Mouse (Mus musculus): ENCODE data around the gene Cd300ld3. TPM values are rescaled to one million over a fixed set of nuclear protein-coding genes. Genes with fewer than 3 reads are reported as not detected.

Cd300ld3 gene
- polyA plus RNA-seq, 1 experiment from 2014 or later = not detected

DNA sequence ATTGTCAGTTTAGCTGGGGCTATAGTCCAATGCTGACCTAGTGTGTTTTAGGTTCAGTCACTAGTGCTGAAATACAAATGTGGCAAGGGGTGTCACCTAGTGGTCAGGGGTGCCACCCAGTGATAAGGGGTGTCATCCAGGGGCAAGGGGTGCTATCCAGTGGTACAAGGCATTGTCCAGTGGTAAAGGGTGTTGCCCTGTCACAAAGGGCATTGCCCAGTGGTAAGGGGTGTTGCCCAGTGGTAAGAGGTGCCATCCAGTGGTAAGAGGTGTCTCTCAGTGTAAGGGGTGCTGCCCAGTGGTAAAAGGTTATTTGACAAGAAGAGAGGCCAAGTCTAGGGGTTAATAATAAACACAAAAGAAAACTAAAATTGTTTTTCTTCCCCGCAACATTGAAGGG is 29.2 kb upstream of the Cd300ld3 start:
- no peak overlapping the region for H3K9ac ChIP-seq
- no peaks in the 10 kb centered on the region for H3K4me1 ChIP-seq
- 95% methylated on average over 1 of the region's 1 CpGs for WGBS
- no peak overlapping the region for H3K4me3 ChIP-seq
- 0 out of 2 replicates have a peak, but pooled peaks cover 4% of the 10 kb centered on the region for H3K27me3 ChIP-seq
- no peaks in the 10 kb centered on the region for H3K36me3 ChIP-seq (ENCODE audit: poor library complexity, severe bottlenecking)
- no peak overlapping the region for H3K27ac ChIP-seq
- ATAC-seq = no peak
- H3K4me2 ChIP-seq = no peak overlapping the region
- H3K9me3 ChIP-seq (replicated peaks) = no peaks in the 10 kb centered on the region

DNA sequence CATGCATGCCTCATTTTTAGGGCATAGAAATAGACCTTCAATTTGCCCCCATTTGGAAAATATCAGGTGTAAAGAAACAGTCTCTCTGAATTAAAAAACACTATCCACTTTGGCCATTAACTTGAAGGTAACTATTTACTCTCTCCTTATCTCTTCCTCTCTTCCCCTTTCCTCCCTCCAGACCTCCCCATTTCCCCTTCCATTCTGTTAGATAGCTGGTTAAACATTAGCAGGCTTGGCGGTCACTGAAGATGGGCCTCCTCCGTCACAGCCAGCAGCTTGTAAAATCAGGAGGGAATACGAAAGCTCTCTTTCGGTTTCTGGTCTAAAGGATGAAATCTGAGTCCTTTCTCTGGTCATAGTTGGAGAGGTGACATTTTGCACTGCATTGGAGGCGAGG is 27.6 kb upstream of the Cd300ld3 start:
- H3K9ac ChIP-seq = no peak overlapping the region
- H3K27ac ChIP-seq = no peak overlapping the region
- no peaks in the 10 kb centered on the region for H3K9me3 ChIP-seq (replicated peaks)
- no peak overlapping the region for H3K4me2 ChIP-seq
- no peaks in the 10 kb centered on the region for H3K36me3 ChIP-seq (ENCODE audit: poor library complexity, severe bottlenecking)
- H3K4me1 ChIP-seq = peaks cover 12% of the 10 kb centered on the region; the same call in 1 of the 2 replicates
- H3K4me3 ChIP-seq = no peak overlapping the region
- H3K27me3 ChIP-seq = no peaks in the 10 kb centered on the region
- ATAC-seq = no peak
- 82% methylated on average over 5 of the region's 5 CpGs for WGBS

DNA sequence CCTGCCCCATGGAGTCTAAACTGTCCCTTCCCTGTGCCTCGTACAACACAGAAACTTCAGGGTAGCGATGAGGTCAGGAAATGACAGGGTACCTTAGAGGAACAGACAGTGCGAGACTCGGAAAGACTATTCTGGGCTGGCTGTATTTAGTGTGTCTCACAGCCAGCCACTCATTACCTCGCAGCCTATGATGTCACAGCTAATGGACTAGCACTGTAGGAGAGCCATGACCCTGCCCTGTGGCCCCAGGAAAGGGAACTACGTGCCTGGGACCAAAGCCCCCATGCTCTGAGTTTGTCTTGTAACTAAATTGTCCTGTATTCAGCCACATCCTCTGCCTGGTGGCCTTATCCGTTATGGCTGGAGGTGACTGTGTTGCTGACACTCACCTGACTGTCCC is 27.2 kb upstream of the Cd300ld3 start:
- WGBS = 80% methylated on average over 7 of the region's 7 CpGs
- ATAC-seq = no peak

DNA sequence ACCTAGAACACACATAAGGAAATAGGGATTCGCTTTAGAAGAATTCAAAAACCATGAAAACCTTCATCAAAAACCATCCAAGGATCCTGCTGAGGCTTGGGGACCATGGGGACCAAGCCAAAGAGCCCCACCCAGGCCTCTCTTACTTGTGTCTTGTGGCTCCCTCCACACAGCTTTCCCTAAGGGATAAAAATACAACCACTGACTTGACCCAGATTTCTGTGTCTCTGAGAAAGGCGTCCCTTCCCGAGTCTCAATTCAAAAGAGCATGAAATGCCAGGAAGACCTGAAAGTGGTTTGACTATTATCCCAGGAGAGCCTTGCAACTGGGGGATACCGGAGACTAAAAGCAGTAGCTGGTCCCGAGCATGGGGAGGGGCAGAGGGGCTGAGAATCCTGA is 24.8 kb upstream of the Cd300ld3 start:
- Histone ChIP-seq H3K4me3 (no peak overlapping the region), H3K4me2 (no peak overlapping the region), H3K9me3 (replicated peaks) (no peaks in the 10 kb centered on the region), H3K4me1 (peaks cover 14% of the 10 kb centered on the region; the same call in 1 of the 2 replicates), H3K27me3 (0 out of 2 replicates have a peak, but pooled peaks cover 4% of the 10 kb centered on the region), H3K27ac (no peak overlapping the region), H3K36me3 (ENCODE audit: poor library complexity, severe bottlenecking) (no peaks in the 10 kb centered on the region), H3K9ac (no peak overlapping the region)
- ATAC-seq = no peak
- 70% methylated on average over 5 of the region's 5 CpGs for WGBS

More for the DNA sequence above, 27.2 kb upstream of the Cd300ld3 start:
- Histone ChIP-seq H3K27me3 (0 out of 2 replicates have a peak, but pooled peaks cover under 1% of the 10 kb centered on the region), H3K27ac (no peak overlapping the region), H3K36me3 (ENCODE audit: poor library complexity, severe bottlenecking) (no peaks in the 10 kb centered on the region), H3K4me3 (no peak overlapping the region), H3K4me1 (peaks cover 14% of the 10 kb centered on the region; the same call in 1 of the 2 replicates), H3K9me3 (replicated peaks) (no peaks in the 10 kb centered on the region), H3K4me2 (no peak overlapping the region), H3K9ac (no peak overlapping the region)

DNA sequence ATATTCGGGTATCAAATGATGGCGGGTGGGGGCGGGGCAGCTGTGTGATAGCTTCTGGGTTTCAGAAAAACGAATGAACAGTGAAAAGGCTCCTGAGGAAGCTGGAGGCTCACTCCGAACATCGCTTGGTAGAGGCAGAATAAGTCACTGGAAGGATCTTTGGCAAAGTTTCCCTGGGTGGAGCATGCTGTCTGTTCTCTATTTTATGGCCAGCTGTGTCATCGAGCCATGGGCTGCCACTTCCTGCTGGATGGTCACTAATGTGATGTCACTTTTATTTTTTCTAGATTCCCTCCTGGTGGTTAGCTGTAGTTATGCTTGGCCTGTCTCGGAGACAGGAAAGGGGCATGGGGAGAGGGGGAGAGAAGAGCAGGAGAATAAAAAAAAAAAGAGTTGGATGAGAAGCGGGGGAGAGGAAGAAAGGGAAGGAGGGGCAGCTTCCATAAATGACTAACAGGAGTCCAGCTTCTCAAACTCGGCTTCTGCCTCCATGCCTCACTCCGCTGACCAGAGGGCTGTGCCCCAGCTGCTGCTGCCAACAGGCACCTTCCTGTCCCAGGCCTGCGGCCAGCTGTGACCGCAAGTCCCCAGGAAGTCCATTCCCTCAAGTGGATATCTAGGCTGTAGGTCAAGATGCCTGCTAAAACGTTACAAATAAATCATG is 23.6 kb upstream of the Cd300ld3 start:
- H3K36me3 ChIP-seq (ENCODE audit: poor library complexity, severe bottlenecking) = no peaks in the 10 kb centered on the region
- no peak overlapping the region for H3K4me3 ChIP-seq
- H3K27me3 ChIP-seq = 0 out of 2 replicates have a peak, but pooled peaks cover 4% of the 10 kb centered on the region
- no peak for ATAC-seq
- H3K27ac ChIP-seq = no peak overlapping the region
- peak overlapping the region; percentile 19 for H3K4me2 ChIP-seq
- H3K9ac ChIP-seq = no peak overlapping the region
- no peaks in the 10 kb centered on the region for H3K9me3 ChIP-seq (replicated peaks)
- peaks cover 14% of the 10 kb centered on the region; the same call in 1 of the 2 replicates for H3K4me1 ChIP-seq
- WGBS = 21% methylated on average over 14 of the region's 14 CpGs

DNA sequence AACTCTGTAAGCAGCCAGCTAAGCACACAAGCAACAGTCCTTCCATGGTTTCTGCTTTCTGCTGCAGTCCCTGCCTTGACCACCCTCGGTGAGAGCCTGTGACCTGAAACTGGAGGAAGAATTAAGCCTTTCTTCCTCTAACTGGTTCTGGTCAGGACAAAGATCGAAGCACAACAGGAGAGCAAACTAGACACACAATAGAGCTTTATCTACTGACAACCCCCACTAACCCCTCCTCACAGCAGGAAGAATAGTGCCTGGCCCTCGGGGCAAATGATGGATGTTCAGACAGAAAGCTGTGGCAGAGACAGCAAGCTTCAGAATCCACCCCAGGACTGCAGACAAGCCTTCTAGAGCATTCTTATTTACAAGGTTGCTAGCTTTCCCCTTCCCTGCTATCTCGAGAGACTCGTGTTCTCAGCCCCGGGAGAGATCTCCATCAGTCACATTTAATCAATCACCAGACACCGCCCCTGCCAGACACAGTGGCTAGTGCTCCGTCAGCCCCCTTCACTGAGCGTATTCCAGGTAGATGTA is 22.9 kb upstream of the Cd300ld3 start:
- no peaks in the 10 kb centered on the region for H3K9me3 ChIP-seq (replicated peaks)
- H3K27ac ChIP-seq = no peak overlapping the region
- 0 out of 2 replicates have a peak, but pooled peaks cover 4% of the 10 kb centered on the region for H3K27me3 ChIP-seq
- no peak overlapping the region for H3K9ac ChIP-seq
- no peak overlapping the region for H3K4me3 ChIP-seq
- no peaks in the 10 kb centered on the region for H3K36me3 ChIP-seq (ENCODE audit: poor library complexity, severe bottlenecking)
- H3K4me1 ChIP-seq = peaks cover 14% of the 10 kb centered on the region; the same call in 1 of the 2 replicates
- H3K4me2 ChIP-seq = peak overlapping the region; percentile 19
- no peak for ATAC-seq
- WGBS = 12% methylated on average over 9 of the region's 9 CpGs

DNA sequence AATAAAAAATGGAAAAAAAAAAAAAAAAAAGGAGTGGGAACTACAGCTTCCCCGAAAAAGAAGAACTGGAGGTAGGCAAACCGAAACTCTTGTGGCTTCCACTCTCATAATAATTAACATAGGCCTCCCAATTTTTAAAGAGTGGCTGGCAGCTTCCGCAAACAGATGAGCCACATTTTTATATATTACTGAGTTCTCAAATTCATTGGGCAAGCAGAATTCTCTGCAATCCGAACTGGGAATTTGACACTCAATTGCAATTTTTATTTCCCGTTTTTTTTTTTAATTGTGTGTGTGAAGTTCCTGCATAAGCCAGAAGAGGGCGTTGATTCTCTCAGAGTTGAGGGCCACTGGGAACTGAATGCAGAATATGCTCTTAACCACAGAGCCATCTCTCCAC is 18.6 kb upstream of the Cd300ld3 start:
- 70% methylated on average over 6 of the region's 6 CpGs for WGBS
- Histone ChIP-seq H3K9ac (no peak overlapping the region), H3K27ac (no peak overlapping the region), H3K4me2 (no peak overlapping the region), H3K4me3 (no peak overlapping the region), H3K27me3 (0 out of 2 replicates have a peak, but pooled peaks cover 4% of the 10 kb centered on the region), H3K9me3 (replicated peaks) (no peaks in the 10 kb centered on the region), H3K36me3 (ENCODE audit: poor library complexity, severe bottlenecking) (no peaks in the 10 kb centered on the region), H3K4me1 (peaks cover 10% of the 10 kb centered on the region; the same call in 1 of the 2 replicates)
- ATAC-seq = no peak

DNA sequence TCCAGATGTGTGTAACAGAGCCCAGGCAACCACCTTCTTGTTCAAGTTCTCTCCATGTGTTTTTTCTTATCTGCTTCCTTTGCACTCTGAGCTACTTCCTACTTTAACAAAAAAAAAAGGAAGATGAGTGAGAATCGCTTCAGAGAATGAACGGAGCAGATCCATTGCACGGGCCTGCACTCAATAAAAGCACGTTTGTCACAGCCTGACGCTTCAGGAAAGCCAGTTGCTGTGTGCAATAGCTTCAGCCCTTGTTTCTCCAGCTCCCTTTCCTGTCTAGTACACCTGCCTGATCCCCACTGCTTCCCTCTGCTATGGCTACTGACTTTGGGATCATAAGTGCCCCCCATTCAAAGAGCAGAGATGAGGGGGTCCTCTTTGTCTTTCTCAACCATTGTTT is 13.9 kb upstream of the Cd300ld3 start, which contains the start of gene Cd300e:
Gene Cd300e (minus strand): TSS at position 101 of the 400 bp plus-strand sequence.
- ATAC-seq = no peak
- WGBS = 27% methylated on average over 5 of the region's 5 CpGs
- no peaks in the 10 kb centered on the region for H3K36me3 ChIP-seq (ENCODE audit: poor library complexity, severe bottlenecking)
- H3K4me3 ChIP-seq = no peak within 1 kb of the TSS
- no peaks in the 10 kb centered on the region for H3K9me3 ChIP-seq (replicated peaks)
- H3K27me3 ChIP-seq = no peaks in the 10 kb centered on the region
- no peaks in the 10 kb centered on the region for H3K4me1 ChIP-seq
- no peak within 1 kb of the TSS for H3K27ac ChIP-seq
- no peak within 1 kb of the TSS for H3K4me2 ChIP-seq
- H3K9ac ChIP-seq = no peak within 1 kb of the TSS

DNA sequence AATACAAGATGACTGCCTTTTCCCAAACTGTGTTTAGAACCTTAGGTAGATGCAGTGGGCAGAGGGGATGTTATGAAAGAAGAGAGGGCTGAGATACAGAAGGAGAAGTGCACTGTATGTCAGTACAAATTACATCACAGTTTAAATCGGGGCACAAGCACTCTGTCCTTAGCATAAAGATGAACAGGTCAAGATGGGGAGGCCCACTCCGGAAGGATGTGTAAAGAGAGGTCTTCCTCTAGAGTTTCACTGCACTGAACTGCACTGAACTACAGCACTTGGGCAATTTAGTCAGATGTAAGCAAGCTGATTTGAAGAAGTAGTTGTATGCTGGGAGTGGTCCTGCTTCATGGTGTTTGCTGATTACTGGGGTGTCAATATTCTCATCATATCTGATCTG is 11.6 kb upstream of the Cd300ld3 start:
- no peaks in the 10 kb centered on the region for H3K36me3 ChIP-seq (ENCODE audit: poor library complexity, severe bottlenecking)
- no peak overlapping the region for H3K27ac ChIP-seq
- 91% methylated on average over 2 of the region's 2 CpGs for WGBS

DNA sequence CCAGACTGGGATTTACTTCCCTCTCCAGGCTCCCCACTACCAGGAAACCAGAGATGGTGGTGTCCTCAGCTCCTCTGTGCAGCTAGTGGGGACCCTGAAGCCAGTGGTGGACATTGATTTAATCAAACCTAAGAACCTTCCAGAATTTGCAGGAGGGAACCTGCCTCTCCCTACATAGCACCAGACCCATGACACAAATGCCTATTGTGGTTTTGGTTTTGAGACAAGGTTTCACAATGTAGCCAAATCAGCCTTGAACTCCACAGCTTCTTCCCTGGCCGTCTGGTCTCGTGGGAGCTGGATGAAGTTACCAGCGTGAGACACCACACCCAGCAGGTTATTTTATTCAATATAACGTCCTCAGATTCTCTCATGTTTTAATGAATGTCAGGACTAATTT is 10.5 kb upstream of the Cd300ld3 start:
- WGBS = 78% methylated on average over 4 of the region's 4 CpGs
- Histone ChIP-seq H3K4me3 (no peak overlapping the region), H3K4me1 (no peaks in the 10 kb centered on the region), H3K27ac (no peak overlapping the region), H3K36me3 (ENCODE audit: poor library complexity, severe bottlenecking) (no peaks in the 10 kb centered on the region), H3K4me2 (no peak overlapping the region), H3K9me3 (replicated peaks) (no peaks in the 10 kb centered on the region), H3K27me3 (no peaks in the 10 kb centered on the region), H3K9ac (no peak overlapping the region)
- ATAC-seq = no peak

More for the DNA sequence above, 11.6 kb upstream of the Cd300ld3 start:
- no peak overlapping the region for H3K4me3 ChIP-seq
- H3K27me3 ChIP-seq = no peaks in the 10 kb centered on the region
- no peak overlapping the region for H3K4me2 ChIP-seq
- H3K9ac ChIP-seq = no peak overlapping the region
- no peak for ATAC-seq
- H3K9me3 ChIP-seq (replicated peaks) = no peaks in the 10 kb centered on the region
- no peaks in the 10 kb centered on the region for H3K4me1 ChIP-seq

DNA sequence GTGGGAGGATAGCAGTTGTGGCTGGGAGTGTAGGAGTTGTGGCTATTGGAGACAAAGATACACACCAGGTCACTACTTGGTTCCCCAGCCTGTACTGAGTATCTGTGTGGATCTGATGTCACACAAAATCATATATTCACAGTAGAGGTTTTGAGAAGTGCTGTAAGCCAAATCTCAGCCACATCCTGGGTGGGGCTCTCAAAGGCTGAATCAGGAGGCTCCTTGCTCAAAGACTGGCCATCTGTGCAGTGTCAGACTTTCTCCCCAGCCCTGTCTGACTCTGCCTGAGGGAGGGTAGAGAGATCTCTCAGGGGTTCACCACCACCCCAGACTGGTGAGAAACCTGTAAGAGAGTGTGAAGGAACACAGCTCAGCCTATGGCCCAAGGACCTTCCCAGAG is 6.3 kb upstream of the Cd300ld3 start:
- no peaks in the 10 kb centered on the region; the same call in 1 of the 2 replicates for H3K27me3 ChIP-seq
- no peak overlapping the region for H3K9ac ChIP-seq
- no peaks in the 10 kb centered on the region for H3K4me1 ChIP-seq
- H3K4me2 ChIP-seq = no peak overlapping the region
- no peak overlapping the region for H3K4me3 ChIP-seq
- H3K36me3 ChIP-seq (ENCODE audit: poor library complexity, severe bottlenecking) = no peaks in the 10 kb centered on the region
- H3K27ac ChIP-seq = no peak overlapping the region
- no peaks in the 10 kb centered on the region for H3K9me3 ChIP-seq (replicated peaks)
- ATAC-seq = no peak

DNA sequence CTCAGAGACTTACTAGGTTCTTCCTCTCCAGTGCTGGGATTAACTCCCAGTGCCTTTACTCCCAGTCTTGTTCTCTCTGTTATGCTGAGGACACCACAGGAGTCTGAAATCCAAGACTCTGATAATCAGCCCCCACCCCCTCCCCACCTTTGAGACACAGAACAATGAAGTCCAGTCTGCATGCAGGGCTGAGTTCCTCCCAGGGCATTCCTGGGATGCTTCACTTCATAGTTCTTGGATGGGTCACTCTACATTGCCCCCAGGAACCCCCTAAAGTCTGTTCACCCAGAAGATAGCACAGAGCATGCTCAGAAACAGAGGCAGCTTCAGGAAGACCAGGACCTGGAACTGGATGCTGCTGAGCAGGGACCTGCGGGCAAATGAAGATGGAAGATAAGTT is 4.8 kb upstream of the Cd300ld3 start:
- ATAC-seq = no peak
- Histone ChIP-seq H3K4me3 (no peak overlapping the region), H3K27ac (no peak overlapping the region), H3K9ac (no peak overlapping the region), H3K36me3 (ENCODE audit: poor library complexity, severe bottlenecking) (no peaks in the 10 kb centered on the region), H3K27me3 (no peaks in the 10 kb centered on the region; the same call in 1 of the 2 replicates), H3K4me2 (no peak overlapping the region), H3K4me1 (no peaks in the 10 kb centered on the region), H3K9me3 (replicated peaks) (no peaks in the 10 kb centered on the region)
- 100% methylated on average over 1 of the region's 1 CpGs for WGBS

Measured in forebrain, embryonic 13.5 days (tissue).